Mouse (Mus musculus): ENCODE data around the gene Nt5m.
A peak's percentile ranks its signal among the peaks of the same experiment; 100 is the strongest.
"Not testable (repeated sequence)": the region's sequence is repeated elsewhere in the genome, so short reads cannot be mapped to it uniquely, and the experiment has no call there.

The Nt5m gene

GRCm38 (mm10) chr11:59839008-59839458, at the start of gene Nt5m:
Gene Nt5m (plus strand): TSS chr11:59839447.
- DNase-seq: peak; percentile 87 to 92

GRCm38 (mm10) chr11:59793390-59793789, 45.9 kb upstream of the Nt5m start:
- no peak for DNase-seq

GRCm38 (mm10) chr11:59800412-59800811, 38.8 kb upstream of the Nt5m start:
- DNase-seq: no peak

- DNase-seq: no peak
Measured at GRCm38 (mm10) chr11:59801881-59802280, 37.4 kb upstream of the Nt5m start.

- no peak for DNase-seq
Measured at GRCm38 (mm10) chr11:59803516-59803915, 35.7 kb upstream of the Nt5m start.

- no peak for DNase-seq
Measured at GRCm38 (mm10) chr11:59804409-59805110, 34.7 kb upstream of the Nt5m start.

- no peak for DNase-seq
Measured at GRCm38 (mm10) chr11:59805256-59805655, 34.0 kb upstream of the Nt5m start.

GRCm38 (mm10) chr11:59805656-59806055, 33.6 kb upstream of the Nt5m start:
- DNase-seq: no peak

- DNase-seq: no peak
Measured at GRCm38 (mm10) chr11:59808170-59808960, 30.9 kb upstream of the Nt5m start.

GRCm38 (mm10) chr11:59809071-59809669, 30.1 kb upstream of the Nt5m start:
- no peak for DNase-seq

- DNase-seq: peak; percentile 62 to 72
Measured at GRCm38 (mm10) chr11:59809670-59810474, 29.4 kb upstream of the Nt5m start, which contains the start of gene Flcn. Gene Flcn (minus strand): TSS chr11:59810016.

- no peak for DNase-seq
Measured at GRCm38 (mm10) chr11:59810480-59811158, 28.6 kb upstream of the Nt5m start.

- DNase-seq: no peak
Measured at GRCm38 (mm10) chr11:59811211-59811610, 28.0 kb upstream of the Nt5m start.

- DNase-seq: no peak
Measured at GRCm38 (mm10) chr11:59813276-59813675, 26.0 kb upstream of the Nt5m start.

- no peak for DNase-seq
Measured at GRCm38 (mm10) chr11:59814311-59814710, 24.9 kb upstream of the Nt5m start.

GRCm38 (mm10) chr11:59814936-59815335, 24.3 kb upstream of the Nt5m start:
- no peak for DNase-seq

- no peak for DNase-seq
Measured at GRCm38 (mm10) chr11:59815482-59816065, 23.7 kb upstream of the Nt5m start.

GRCm38 (mm10) chr11:59817916-59818315, 21.3 kb upstream of the Nt5m start:
- no peak for DNase-seq

- DNase-seq: no peak
Measured at GRCm38 (mm10) chr11:59821625-59822024, 17.6 kb upstream of the Nt5m start.

GRCm38 (mm10) chr11:59837789-59838188, 1.5 kb upstream of the Nt5m start:
- DNase-seq: not testable (repeated sequence)

- DNase-seq: no peak
Measured at GRCm38 (mm10) chr11:59838426-59838825, 821 bp upstream of the Nt5m start.

All from thymus, adult 18-20 months (tissue).